Mouse (Mus musculus) midbrain, postnatal 0 days (tissue): ENCODE measurements around the gene Gm9611. TPM values are rescaled to one million over a fixed set of nuclear protein-coding genes. Genes with fewer than 3 reads are reported as not detected.
"Not testable (repeated sequence)": the region's sequence is repeated elsewhere in the genome, so short reads cannot be mapped to it uniquely, and the experiment has no call there.

ENCODE experiments used
- ATAC-seq: fragments of 200-750 bp; cut with Nextera tagmentation; 2 replicates; pipeline ENCODE4 v1.8.0; 2017; ENCODE audit warnings: moderate number of reproducible peaks, mild to moderate bottlenecking, moderate TSS enrichment, moderate library complexity; ENCODE audit not compliant: low FRiP score
- DNase-seq: peaks from one replicate; pipeline ENCODE4 v3.0.0-alpha.2; 2015; ENCODE audit warnings: low spot score
- H3K27ac ChIP-seq: fragments of 300-500 bp; sonication (generic); 2 replicates; pipeline ENCODE4 v1.5.1; 2014; ENCODE audit warnings: low read depth, mild to moderate bottlenecking, low read length, mixed read lengths
- H3K27me3 ChIP-seq: fragments of 300-500 bp; sonication (generic); 2 replicates; pipeline ENCODE4 v1.6.1; 2014; ENCODE audit warnings: low read length, control low read depth, mixed read lengths; ENCODE audit not compliant: insufficient read depth
- H3K36me3 ChIP-seq: fragments of 300-500 bp; sonication (generic); 2 replicates; pipeline ENCODE4 v1.6.1; 2014; ENCODE audit warnings: low read length, control low read depth, mixed read lengths; ENCODE audit not compliant: insufficient read depth
- H3K4me1 ChIP-seq: fragments of 300-500 bp; sonication (generic); 2 replicates; pipeline ENCODE4 v1.6.1; 2014; ENCODE audit warnings: mild to moderate bottlenecking, control low read depth, antibody characterized with exemption, low read length, mixed read lengths; ENCODE audit not compliant: insufficient read depth
- H3K4me2 ChIP-seq: fragments of 300-500 bp; sonication (generic); 2 replicates; pipeline ENCODE4 v1.6.1; 2014; ENCODE audit warnings: low read depth, mild to moderate bottlenecking, low read length, mixed read lengths; ENCODE audit not compliant: poor library complexity, severe bottlenecking
- H3K4me3 ChIP-seq: fragments of 300-500 bp; sonication (generic); 2 replicates; pipeline ENCODE4 v1.5.1; 2014; ENCODE audit warnings: low read depth, mild to moderate bottlenecking, low read length, moderate library complexity
- H3K9ac ChIP-seq: fragments of 300-500 bp; sonication (generic); replicated peaks from 2 replicates; pipeline ENCODE4 v1.6.1; 2014; ENCODE audit warnings: mild to moderate bottlenecking, low read length, moderate library complexity, mixed read lengths; ENCODE audit not compliant: poor library complexity, severe bottlenecking
- H3K9me3 ChIP-seq: fragments of 300-500 bp; sonication (generic); 2 replicates; pipeline ENCODE4 v1.6.1; 2016; ENCODE audit warnings: low read length, control low read depth
- WGBS: fragments of 180-500 bp; shearing (Covaris S2); extraction: QIAGEN DNeasy Blood & Tissue Kit; methylation state at CpG from one replicate; pipeline ENCODE4 v1.1.7; 2014; 5-methylcytosine and 5-hydroxymethylcytosine counted together
- microRNA-seq: library from miRNA; unstranded; fragments of <30 nt; microRNA quantifications from one replicate; pipeline ENCODE4, GENCODE M21; 2016; ENCODE audit warnings: borderline number of aligned reads
- polyA plus RNA-seq: library from polyadenylated mRNA; unstranded; fragments of >200 nt; fragmentation: Nextera tagmentation; extraction: Ambion mirVana; gene quantifications from 2 replicates; pipeline ENCODE4 v1.2.1, GENCODE M21; 2015
- total RNA-seq: library from RNA; depleted of rRNA; stranded (reverse); fragments of >200 nt; gene quantifications from 2 replicates; pipeline ENCODE4 v1.2.3, GENCODE M21; 2014; rRNA removed

Gm9611 gene
- total RNA-seq (not detected in 2 replicates), polyA plus RNA-seq (not detected in 2 replicates)

- H3K4me2 ChIP-seq, H3K36me3 ChIP-seq, H3K4me3 ChIP-seq, DNase-seq, H3K27ac ChIP-seq, ATAC-seq, H3K9me3 ChIP-seq, H3K27me3 ChIP-seq, H3K9ac ChIP-seq, H3K4me1 ChIP-seq: not testable (repeated sequence)
- no CpG with 5 or more reads among the region's 3 CpGs for WGBS
Observed at GRCm38 (mm10) chr14:42297258-42297657, at the start of gene Gm9611. Gene Gm9611, minus strand, starts transcription at chr14:42297358.

DNA sequence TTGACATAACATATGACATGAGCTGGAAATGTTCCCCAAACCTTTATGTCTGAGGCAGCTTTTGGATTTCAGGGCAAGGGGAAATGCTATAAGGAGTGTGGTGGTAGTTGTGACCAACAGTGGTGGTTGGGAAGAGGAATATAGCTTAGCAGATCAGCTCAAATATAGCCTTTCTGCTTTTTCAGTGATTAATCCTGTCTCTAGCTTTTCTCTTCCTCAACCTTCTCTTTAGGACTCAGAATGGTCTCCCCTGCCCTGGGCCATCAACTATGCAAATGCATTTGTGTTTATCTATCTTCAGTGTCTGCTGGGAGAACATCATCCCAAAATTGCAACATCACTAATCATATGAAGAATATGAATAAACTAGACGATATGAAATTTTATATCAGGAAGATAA, 12.8 kb upstream of the Gm9611 start, which contains the start of gene Gm7995:
Gm7995 (plus strand) TSS at position 301 of the 400 bp plus-strand sequence.
- H3K9ac ChIP-seq, ATAC-seq, H3K27ac ChIP-seq, H3K4me2 ChIP-seq, H3K4me1 ChIP-seq, H3K36me3 ChIP-seq, H3K27me3 ChIP-seq, H3K4me3 ChIP-seq, H3K9me3 ChIP-seq, DNase-seq: not testable (repeated sequence)
- no CpG with 5 or more reads among the region's 1 CpGs for WGBS

DNA sequence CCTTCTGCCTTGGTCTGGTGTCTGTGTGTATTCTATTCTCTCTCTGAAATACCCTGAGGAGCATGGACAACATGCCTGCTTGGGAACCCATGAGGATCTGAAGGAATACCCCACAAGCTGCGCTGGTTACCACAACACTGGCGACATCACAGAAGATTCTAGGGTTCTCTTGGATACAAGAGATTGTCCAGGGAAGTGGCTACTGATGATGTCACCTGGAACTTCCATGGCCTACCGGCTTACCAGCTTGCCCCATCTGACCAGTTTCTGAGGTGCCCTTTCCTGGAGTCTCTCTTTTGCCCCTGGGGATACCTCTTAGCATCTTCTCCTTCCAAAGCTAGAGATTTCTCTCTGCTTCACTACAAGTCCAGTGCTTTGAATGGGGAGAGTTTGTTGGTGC, 37.2 kb downstream of the Gm9611 start, which contains the start of gene Gm17026:
Gm17026 (minus strand) TSS at position 101 of the 400 bp plus-strand sequence.
- not testable (repeated sequence) for H3K27me3 ChIP-seq, H3K4me1 ChIP-seq, H3K9ac ChIP-seq, H3K9me3 ChIP-seq, ATAC-seq, H3K4me3 ChIP-seq, H3K36me3 ChIP-seq, H3K27ac ChIP-seq, DNase-seq, H3K4me2 ChIP-seq
- WGBS = no CpG with 5 or more reads among the region's 3 CpGs

Small RNA genes within 50 kb of the gene (microRNA-seq; reads per million reads assigned to microRNA genes)
- not detected for gene Gm25208
- not detected for gene Gm25892

Other genes with a start within 250 kb of the Gm9611 start
- gene Gm7951, start 180.0 kb downstream of the Gm9611 start, total RNA-seq = not detected in 2 replicates
- 0.11 TPM in 1 of 2 replicates, not detected in the other for gene Gm7951, start 180.0 kb downstream of the Gm9611 start, polyA plus RNA-seq
- gene Gm17027, start 134.7 kb downstream of the Gm9611 start, total RNA-seq = not detected in 2 replicates
- gene Gm17027, start 134.7 kb downstream of the Gm9611 start, polyA plus RNA-seq = not detected in 2 replicates
- not detected in 2 replicates for gene Gm3573, start 106.6 kb downstream of the Gm9611 start, total RNA-seq
- gene Gm3573, start 106.6 kb downstream of the Gm9611 start, polyA plus RNA-seq = not detected in 2 replicates
- not detected in 2 replicates for gene Gm17026, start 37.3 kb downstream of the Gm9611 start, total RNA-seq
- not detected in 2 replicates for gene Gm17026, start 37.3 kb downstream of the Gm9611 start, polyA plus RNA-seq
- not detected in 2 replicates for gene Gm7995, start 12.9 kb upstream of the Gm9611 start, total RNA-seq
- not detected in 2 replicates for gene Gm7995, start 12.9 kb upstream of the Gm9611 start, polyA plus RNA-seq
- gene Gm8005, start 142.3 kb upstream of the Gm9611 start, total RNA-seq = not detected in 2 replicates
- not detected in 2 replicates for gene Gm8005, start 142.3 kb upstream of the Gm9611 start, polyA plus RNA-seq
- gene Gm8011, start 166.5 kb upstream of the Gm9611 start, total RNA-seq = not detected in 2 replicates
- not detected in 2 replicates for gene Gm8011, start 166.5 kb upstream of the Gm9611 start, polyA plus RNA-seq
- gene Gm8020, start 205.0 kb upstream of the Gm9611 start, total RNA-seq = not detected in 2 replicates
- not detected in 2 replicates for gene Gm8020, start 205.0 kb upstream of the Gm9611 start, polyA plus RNA-seq
- not detected in 2 replicates for gene Gm8024, start 226.9 kb upstream of the Gm9611 start, total RNA-seq
- 0.11 TPM in 1 of 2 replicates, not detected in the other for gene Gm8024, start 226.9 kb upstream of the Gm9611 start, polyA plus RNA-seq